Mouse (Mus musculus) liver, adult 2 months (tissue): ENCODE measurements around the gene 1700020L24Rik. TPM values are rescaled to one million over a fixed set of nuclear protein-coding genes. Genes with fewer than 3 reads are reported as not detected.

Experiments used
- DNase-seq: peaks from one replicate; pipeline ENCODE4 v3.0.0-alpha.2; 2011; ENCODE audit warnings: low read depth, low spot score; ENCODE audit errors: extremely low read depth
- H3K27ac ChIP-seq: fragments of 200-500 bp; replicated peaks from 2 replicates; pipeline ENCODE4 v1.5.1; 2012; ENCODE audit warnings: low read depth, mild to moderate bottlenecking, control low read depth, inconsistent platforms, low read length; ENCODE audit not compliant: insufficient read depth
- H3K27me3 ChIP-seq: fragments of 200-500 bp; 2 replicates; pipeline ENCODE4 v1.6.1; 2012; ENCODE audit warnings: mild to moderate bottlenecking, moderate library complexity, low read length, inconsistent platforms; ENCODE audit not compliant: control insufficient read depth, insufficient read depth
- H3K36me3 ChIP-seq: fragments of 200-500 bp; 2 replicates; pipeline ENCODE4 v1.6.1; 2012; ENCODE audit warnings: low read length, inconsistent platforms; ENCODE audit not compliant: control insufficient read depth, insufficient read depth
- H3K4me1 ChIP-seq: fragments of 200-500 bp; 2 replicates; pipeline ENCODE4 v1.6.1; 2011; ENCODE audit warnings: low read length; ENCODE audit not compliant: control insufficient read depth, insufficient read depth
- H3K4me3 ChIP-seq: fragments of 200-500 bp; 2 replicates; pipeline ENCODE4 v1.5.1; 2011; ENCODE audit warnings: low read depth, mild to moderate bottlenecking, control low read depth, low read length, moderate library complexity; ENCODE audit not compliant: insufficient read depth
- H3K79me2 ChIP-seq: fragments of 200-500 bp; 2 replicates; pipeline ENCODE4 v1.6.1; 2012; ENCODE audit warnings: inconsistent platforms, mild to moderate bottlenecking, low read length, moderate library complexity; ENCODE audit not compliant: control insufficient read depth, insufficient read depth
- H3K9ac ChIP-seq: fragments of 200-500 bp; 2 replicates; pipeline ENCODE4 v1.6.1; 2012; ENCODE audit warnings: low read depth, mild to moderate bottlenecking, control low read depth, inconsistent platforms, low read length
- CTCF ChIP-seq: fragments of 200-500 bp; IDR thresholded peaks from 2 replicates; pipeline ENCODE4 v1.5.1; 2011; ENCODE audit warnings: low read depth, low read length, control low read depth
- POLR2A ChIP-seq: fragments of 200-500 bp; IDR thresholded peaks from 2 replicates; pipeline ENCODE4 v1.6.1; 2011; ENCODE audit warnings: low read length, control low read depth; ENCODE audit not compliant: insufficient read depth; ENCODE audit errors: extremely low read depth
- WGBS: fragments of 180-500 bp; shearing (Covaris S2); methylation state at CpG from one replicate; pipeline ENCODE4 v1.1.7; 2018; 5-methylcytosine and 5-hydroxymethylcytosine counted together
- polyA plus RNA-seq: library from polyadenylated mRNA; depleted of rRNA; stranded (reverse); fragments of >200 nt; gene quantifications from 2 replicates; pipeline ENCODE4 v1.2.3, GENCODE M21; 2012
- total RNA-seq: library from RNA; depleted of rRNA; stranded (reverse); fragments of >200 nt; gene quantifications from 2 replicates; pipeline ENCODE4 v1.2.3, GENCODE M21; 2014

Gene 1700020L24Rik
- total and polyA plus RNA-seq, 2 experiments: not detected

GRCm38 (mm10) chr11:83442596-83443267 is 5.3 kb downstream of the 1700020L24Rik start:
- no peak overlapping the region for H3K4me3 ChIP-seq
- WGBS: 12% methylated on average over 29 of the region's 29 CpGs
- peaks cover 6% of the 10 kb centered on the region; the same call in 1 of the 2 replicates for H3K27me3 ChIP-seq
- no peaks in the 10 kb centered on the region for H3K36me3 ChIP-seq
- TF ChIP-seq CTCF (peak; percentile 52; the same call in 1 of the 2 replicates), POLR2A (no peak)
- peak; percentile 29 for DNase-seq
- H3K9ac ChIP-seq: no peak overlapping the region
- H3K27ac ChIP-seq: no peak overlapping the region
- no peaks in the 10 kb centered on the region for H3K79me2 ChIP-seq
- H3K4me1 ChIP-seq: 0 out of 2 replicates have a peak, but pooled peaks cover 2% of the 10 kb centered on the region

GRCm38 (mm10) chr11:83443824-83444223 is 6.3 kb downstream of the 1700020L24Rik start:
- Histone ChIP-seq H3K4me3 (no peak overlapping the region), H3K4me1 (peaks cover 3% of the 10 kb centered on the region; the same call in 1 of the 2 replicates), H3K9ac (no peak overlapping the region), H3K27me3 (peaks cover 6% of the 10 kb centered on the region; the same call in 1 of the 2 replicates), H3K79me2 (no peaks in the 10 kb centered on the region), H3K27ac (no peak overlapping the region), H3K36me3 (no peaks in the 10 kb centered on the region)
- DNase-seq: no peak
- TF ChIP-seq POLR2A (no peak), CTCF (no peak)
- WGBS: 9% methylated on average over 7 of the region's 7 CpGs

GRCm38 (mm10) chr11:83445001-83445400 is 7.5 kb downstream of the 1700020L24Rik start:
- 29% methylated on average over 19 of the region's 19 CpGs for WGBS

GRCm38 (mm10) chr11:83447612-83448011 is 10.1 kb downstream of the 1700020L24Rik start:
- DNase-seq: no peak
- no peak for TF ChIP-seq POLR2A
- H3K9ac ChIP-seq: no peak overlapping the region
- no peaks in the 10 kb centered on the region for H3K36me3 ChIP-seq
- no peaks in the 10 kb centered on the region for H3K79me2 ChIP-seq
- H3K27me3 ChIP-seq: 0 out of 2 replicates have a peak, but pooled peaks cover 2% of the 10 kb centered on the region
- H3K4me3 ChIP-seq: no peak overlapping the region
- WGBS: 93% methylated on average over 10 of the region's 10 CpGs
- H3K27ac ChIP-seq: no peak overlapping the region
- H3K4me1 ChIP-seq: peaks cover 5% of the 10 kb centered on the region; the same call in 1 of the 2 replicates

More at GRCm38 (mm10) chr11:83445001-83445400, 7.5 kb downstream of the 1700020L24Rik start:
- Histone ChIP-seq H3K9ac (no peak overlapping the region), H3K79me2 (no peaks in the 10 kb centered on the region), H3K4me1 (peaks cover 5% of the 10 kb centered on the region; the same call in 1 of the 2 replicates), H3K27me3 (peaks cover 6% of the 10 kb centered on the region; the same call in 1 of the 2 replicates), H3K4me3 (no peak overlapping the region), H3K27ac (no peak overlapping the region), H3K36me3 (no peaks in the 10 kb centered on the region)
- TF ChIP-seq POLR2A: no peak
- DNase-seq: no peak

GRCm38 (mm10) chr11:83448021-83448926 is 10.8 kb downstream of the 1700020L24Rik start:
- Histone ChIP-seq H3K4me3 (no peak overlapping the region), H3K36me3 (no peaks in the 10 kb centered on the region), H3K4me1 (peaks cover 3% of the 10 kb centered on the region; the same call in 1 of the 2 replicates), H3K27ac (no peak overlapping the region), H3K79me2 (no peaks in the 10 kb centered on the region), H3K27me3 (no peaks in the 10 kb centered on the region), H3K9ac (no peak overlapping the region)
- TF ChIP-seq POLR2A (no peak), CTCF (no peak)
- DNase-seq: no peak
- 60% methylated on average over 16 of the region's 16 CpGs for WGBS
